Mouse (Mus musculus) Muller cell, postnatal 12 days (primary cell): Measurements from ENCODE around the gene Zfp655.
"Not testable (repeated sequence)": the region's sequence is repeated elsewhere in the genome, so short reads cannot be mapped to it uniquely, and the experiment has no call there.

Source experiments
- DNase-seq: peaks from one replicate; pipeline ENCODE4 v3.0.0-alpha.2; 2015; ENCODE audit errors: inconsistent ontology term

Zfp655 gene

DNA sequence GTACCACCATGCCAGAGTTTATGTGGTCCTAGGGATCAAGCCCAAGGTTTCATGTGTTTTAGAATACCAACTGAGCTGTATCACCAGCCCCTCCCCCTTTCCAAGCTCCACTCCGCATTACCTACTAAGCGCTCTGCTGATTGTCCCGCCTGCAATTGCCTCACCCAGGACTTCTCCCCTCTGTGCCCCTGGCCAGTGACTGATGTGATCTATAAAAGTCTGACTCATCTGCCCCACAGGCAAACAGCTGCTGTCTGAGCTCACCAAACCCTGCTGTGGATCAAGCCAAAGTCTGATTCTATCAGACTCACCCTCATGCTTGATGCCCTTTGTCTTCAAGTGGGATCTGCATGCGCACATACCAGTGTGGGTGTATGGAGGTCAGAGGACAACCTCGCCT lies 8.7 kb upstream of the Zfp655 start:
- DNase-seq, result peak; percentile 46

DNA sequence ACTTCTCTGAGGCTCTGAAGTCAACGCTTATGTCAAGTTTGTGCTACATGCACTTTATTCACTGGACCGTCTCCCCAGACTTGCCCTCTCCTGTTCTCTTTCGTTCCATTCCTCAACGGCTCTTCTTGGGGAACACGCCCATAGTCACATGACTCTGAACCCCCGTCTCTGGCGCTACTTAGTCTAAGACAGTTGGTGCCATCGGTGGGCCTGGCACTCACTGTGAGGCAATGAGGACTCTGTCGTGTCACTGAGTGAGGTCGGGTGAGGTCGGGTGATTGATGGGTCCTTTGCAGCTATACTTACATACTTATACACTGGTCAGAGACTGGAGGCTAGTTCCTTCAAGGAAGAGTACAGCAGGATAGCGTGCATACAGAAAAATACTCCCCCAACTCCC lies 8.1 kb upstream of the Zfp655 start:
- no peak for DNase-seq

DNA sequence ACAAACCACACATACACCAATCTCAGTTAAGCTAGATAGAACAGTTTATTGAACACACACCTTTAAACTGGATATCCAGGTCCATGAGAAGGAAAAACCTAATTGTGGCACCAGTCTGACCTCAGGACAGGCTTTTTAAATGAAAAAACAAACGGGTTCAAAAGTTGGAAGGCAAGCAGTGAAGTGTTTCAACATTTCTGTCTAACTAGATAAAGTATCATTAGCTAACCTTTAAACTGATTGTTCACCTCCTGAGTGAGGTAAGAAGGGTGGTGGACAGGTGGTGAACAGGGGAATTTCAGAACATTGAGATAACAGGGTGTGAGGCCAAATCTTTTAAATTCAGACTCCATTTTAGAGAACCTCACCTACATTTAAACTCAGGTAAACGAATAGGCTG lies 5.1 kb upstream of the Zfp655 start:
- no peak for DNase-seq

DNA sequence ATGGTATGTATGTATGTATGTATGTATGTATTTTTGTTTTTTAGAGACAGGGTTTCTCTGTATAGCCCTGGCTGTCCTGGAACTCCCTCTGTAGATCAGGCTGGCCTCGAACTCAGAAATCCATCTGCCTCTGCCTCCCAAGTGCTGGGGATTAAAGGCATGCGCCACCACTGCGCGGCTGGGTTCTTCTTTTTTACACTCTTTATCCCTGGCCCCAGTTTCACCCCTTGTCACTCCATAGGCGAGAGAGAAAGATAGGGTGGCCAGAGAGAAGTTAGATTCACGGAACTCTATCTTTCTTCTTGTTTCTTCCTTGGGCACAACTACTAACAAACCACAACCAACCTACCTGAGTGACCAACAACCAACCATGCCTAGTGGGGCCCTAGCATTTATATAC lies 2.2 kb upstream of the Zfp655 start:
- DNase-seq, result not testable (repeated sequence)

DNA sequence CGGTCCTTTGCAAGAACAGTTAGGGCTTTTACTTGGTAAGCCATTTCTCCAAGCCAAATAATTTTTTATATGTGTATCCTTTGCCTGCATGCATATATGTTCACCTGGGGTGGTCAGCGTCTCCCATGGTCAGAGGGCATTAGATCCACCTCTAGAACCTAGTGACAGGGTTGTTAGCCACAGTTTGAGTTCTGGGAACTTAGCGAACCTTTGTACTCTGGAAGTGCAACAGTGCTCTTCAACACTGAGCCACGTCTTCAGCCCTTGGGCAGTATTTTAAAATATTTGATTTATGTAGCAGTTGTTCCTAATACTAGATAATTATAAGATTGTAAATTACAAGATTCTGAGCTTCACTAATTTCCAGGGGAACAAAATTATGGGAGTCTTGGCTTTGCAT lies 874 bp upstream of the Zfp655 start:
- no peak for DNase-seq

DNA sequence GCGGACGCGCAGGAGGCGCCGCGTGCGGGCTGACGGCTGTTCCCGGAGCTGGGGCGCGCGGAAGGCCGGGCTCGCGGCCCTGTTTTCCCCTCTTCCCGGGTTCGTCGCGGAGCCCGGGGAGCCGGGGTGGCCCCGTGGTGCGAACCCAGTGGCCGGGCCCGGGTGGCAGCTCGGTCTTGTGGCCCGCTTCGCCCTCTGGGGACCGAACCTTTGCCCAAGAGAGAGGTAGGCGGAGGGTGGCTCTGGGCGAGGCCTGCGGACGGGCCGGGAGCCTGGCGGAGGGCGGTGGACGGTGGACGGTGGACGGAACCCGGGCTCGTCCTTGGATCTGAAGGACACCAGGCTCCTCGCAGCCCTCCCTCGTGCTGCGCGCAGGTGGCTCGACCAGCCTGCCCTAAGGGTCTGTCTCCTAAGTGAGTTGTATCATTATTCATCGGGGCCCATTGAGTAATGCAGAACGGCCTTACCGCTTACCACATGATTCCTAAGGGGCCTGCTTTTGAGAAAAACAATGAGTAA lies 437 bp downstream of the Zfp655 start:
- peak; percentile 56 for DNase-seq

DNA sequence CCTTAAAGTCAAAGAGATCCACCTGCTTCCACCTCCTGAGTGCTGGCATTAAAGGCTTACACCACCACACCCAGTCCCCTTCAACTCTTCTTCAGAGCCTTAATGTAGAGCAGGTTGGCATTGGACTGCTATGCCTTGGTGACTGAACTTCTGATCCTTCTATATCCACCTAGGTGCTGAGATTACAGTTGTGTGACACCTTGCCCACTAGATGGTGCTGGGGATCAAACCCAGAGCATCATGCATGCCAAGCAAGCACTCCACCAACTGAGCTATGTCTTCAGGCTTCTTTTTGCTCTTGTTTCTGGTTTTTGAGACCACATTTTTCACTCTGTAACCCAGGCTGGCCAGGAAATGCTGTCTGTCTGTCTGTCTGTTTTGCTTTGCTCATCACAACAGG lies 3.1 kb downstream of the Zfp655 start:
- no peak for DNase-seq

DNA sequence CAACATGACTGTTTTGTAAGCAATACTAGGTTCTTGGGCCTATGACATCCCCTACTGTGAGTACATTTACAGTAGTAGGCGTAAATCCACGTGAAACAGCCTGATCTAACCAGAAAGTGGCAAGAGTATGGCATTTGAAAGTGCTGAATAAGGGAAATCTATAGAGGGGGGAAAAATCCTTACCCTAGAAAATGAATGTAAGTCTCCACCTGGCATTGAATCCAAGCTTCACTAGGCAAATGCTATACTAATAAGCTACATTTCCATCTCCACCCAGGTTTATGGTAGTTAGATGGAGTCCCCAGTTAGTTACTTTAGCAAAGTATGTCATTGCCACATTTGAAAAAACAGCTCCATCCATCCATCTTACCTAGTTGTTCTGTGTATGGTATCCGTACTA lies 18.0 kb downstream of the Zfp655 start:
- no peak for DNase-seq

DNA sequence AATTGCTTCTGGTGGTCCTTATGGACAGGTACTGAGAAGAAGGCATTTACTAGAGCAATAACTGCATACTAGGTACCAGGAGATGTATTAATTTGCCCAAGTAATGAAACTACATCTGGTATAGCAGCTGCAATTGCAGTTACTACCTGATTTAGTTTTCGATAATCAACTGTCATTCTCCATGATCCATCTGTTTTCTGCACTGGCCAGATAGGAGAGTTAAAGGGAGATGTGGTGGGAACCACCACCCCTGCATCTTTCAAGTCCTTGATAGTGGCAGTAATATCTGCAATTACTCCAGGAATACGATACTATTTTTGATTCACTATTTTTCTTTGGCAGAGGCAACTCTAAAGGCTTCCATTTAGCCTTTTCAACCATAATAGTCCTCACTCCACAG lies 42.1 kb downstream of the Zfp655 start:
- not testable (repeated sequence) for DNase-seq

DNA sequence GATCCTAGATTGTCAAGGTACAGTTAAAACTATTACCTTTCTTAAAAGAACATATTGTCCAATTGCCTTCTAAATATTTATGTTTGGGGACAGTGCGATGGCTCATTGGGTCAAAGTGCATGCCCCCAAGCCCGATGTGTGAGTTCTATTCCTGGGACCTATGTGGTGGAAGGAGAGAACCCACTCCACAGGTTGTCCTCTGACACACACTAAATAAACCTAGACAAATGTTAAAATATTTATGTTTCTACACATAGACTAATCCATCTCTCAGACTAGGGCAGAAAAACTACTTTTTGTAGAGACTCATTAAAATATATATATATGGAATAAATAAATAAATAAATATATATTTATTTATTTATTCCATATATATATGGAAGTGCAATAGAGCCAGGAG lies 48.4 kb downstream of the Zfp655 start:
- no peak for DNase-seq

DNA sequence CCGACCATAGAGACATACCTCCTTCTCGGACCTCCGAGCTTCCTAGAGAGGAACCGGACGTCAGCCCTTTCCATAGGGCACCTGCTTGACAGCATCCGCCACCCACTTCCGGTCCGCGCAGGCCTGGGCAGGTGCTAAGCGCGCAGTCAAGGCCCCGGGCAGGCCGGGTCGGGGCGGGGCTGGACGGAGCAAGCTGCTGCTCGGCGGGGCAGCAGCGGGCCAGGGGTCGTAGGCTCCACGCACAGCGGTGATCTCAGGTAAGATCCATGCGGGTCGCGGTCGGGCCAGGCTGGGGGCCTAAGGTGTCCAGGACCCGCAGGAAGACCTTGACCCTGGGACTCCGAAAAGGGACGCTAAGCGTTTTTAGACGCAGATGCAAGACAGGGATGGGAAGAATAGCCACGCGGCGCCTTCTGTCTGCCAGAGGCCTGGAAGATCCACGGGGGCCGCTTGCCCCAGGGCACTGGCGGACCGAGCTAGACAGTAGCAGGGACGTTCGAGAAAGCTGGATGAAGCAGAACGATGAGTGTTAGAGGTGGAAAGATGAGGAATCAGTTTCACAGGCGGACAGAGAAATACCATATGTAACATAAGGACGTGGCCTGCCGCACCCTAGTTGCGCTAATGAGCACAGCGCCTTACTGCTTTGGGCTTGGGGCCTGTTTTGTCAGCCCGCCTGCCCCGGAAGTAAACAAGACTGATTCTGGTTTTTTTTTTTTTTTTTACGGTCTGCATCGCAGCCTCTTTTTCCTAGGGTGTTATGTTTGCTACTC lies 49.0 kb downstream of the Zfp655 start, which contains the start of gene Zscan25:
TSS of gene Zscan25 (plus strand) at position 130 of the 773 bp plus-strand sequence.
- peak; percentile 95 for DNase-seq

DNA sequence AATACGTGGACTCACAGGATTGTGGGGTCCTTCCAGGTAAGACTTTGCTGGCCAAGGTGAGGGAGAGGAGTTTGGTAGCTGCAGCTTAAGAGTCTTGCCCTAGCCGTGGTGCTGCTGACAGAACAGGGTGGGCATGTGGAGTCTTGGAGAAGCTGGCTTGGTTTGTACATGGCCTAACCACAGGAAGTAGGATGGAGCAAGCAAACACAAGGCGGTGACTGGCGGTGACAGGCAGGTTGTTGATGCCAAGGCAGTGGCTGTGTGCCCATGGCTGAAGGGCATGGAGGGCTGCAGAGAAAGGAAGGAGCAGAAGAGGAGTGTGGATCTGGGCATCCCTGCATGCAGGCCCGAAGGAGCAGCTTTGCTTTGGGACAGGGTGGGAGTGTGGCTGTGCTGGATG lies 56.9 kb downstream of the Zfp655 start:
- DNase-seq, result no peak

DNA sequence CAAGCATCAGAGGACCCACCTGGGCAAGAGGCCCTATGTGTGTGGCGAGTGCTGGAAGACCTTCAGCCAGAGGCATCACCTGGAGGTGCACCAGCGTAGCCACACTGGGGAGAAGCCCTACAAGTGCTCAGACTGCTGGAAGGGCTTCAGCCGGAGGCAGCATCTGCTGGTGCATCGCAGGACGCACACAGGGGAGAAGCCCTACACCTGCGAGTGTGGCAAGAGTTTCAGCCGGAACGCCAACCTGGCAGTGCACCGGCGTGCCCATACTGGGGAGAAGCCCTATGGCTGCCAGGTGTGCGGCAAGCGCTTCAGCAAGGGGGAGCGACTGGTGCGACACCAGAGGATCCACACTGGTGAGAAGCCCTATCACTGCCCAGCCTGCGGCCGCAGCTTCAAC lies 59.2 kb downstream of the Zfp655 start:
- DNase-seq, result no peak

DNA sequence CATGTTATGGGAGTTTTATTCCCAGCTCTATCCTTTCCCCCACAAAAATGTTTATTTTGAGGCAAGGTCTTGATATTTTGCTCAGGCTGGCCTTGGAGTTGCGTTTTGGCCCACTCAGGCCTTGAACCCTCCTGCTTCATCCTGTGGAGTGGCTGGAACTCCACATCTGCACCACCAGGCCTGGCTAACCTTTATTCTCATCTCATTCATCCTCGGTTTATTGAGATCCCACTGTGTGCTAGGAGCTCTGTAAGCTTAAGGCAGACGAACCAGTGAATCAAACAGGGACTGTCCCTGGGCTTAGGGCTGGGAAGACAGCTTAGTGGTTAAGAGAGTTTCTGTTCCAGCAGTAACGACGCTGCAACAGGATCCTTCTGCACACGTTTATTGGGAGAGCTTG lies 60.9 kb downstream of the Zfp655 start:
- no peak for DNase-seq
